Mouse (Mus musculus): Measurements from ENCODE around the gene Cdh22. TPM values are rescaled to one million over a fixed set of nuclear protein-coding genes. Genes with fewer than 3 reads are reported as not detected.
A peak's percentile ranks its signal among the peaks of the same experiment; 100 is the strongest.

Gene Cdh22
- under 1 TPM; 0.36 to 0.64 TPM for total RNA-seq (2021)
- long read RNA-seq, experiment 1, partial matches to known transcripts, result 0 of 3 reads
- long read RNA-seq, experiment 1, other reads (novel, unspliced or antisense), result 2 of 3 reads
- long read RNA-seq, experiment 2, partial matches to known transcripts, result 1 of 6 reads
- long read RNA-seq, experiment 2, other reads (novel, unspliced or antisense), result 2 of 6 reads

GRCm38 (mm10) chr2:165234613-165235291, at the start of gene Cdh22:
Gene Cdh22 (minus strand): TSS chr2:165234853.
- peak within 1 kb of the TSS; percentile 79 for H3K4me3 ChIP-seq
- H3K27ac ChIP-seq, result no peak within 1 kb of the TSS
- intact Hi-C loops (cut with DNase I), result loop anchor here (5.0 kb wide), 1 partner anchor 43 kb away; no protein-coding TSS in a partner anchor
- TF ChIP-seq CTCF (IDR thresholded peaks at IDR 0.05), result peak; percentile 41; the same call in 1 of the 2 replicates
- DNase-seq, result peak; percentile 56

GRCm38 (mm10) chr2:165284377-165284776, 49.7 kb upstream of the Cdh22 start:
- H3K4me3 ChIP-seq, result no peak overlapping the region
- DNase-seq, result no peak
- intact Hi-C loops (cut with DNase I), result no loop called here
- H3K27ac ChIP-seq, result no peak overlapping the region
- TF ChIP-seq CTCF (IDR thresholded peaks at IDR 0.05), result no peak

- H3K4me3 ChIP-seq, result no peak overlapping the region
- no peak for TF ChIP-seq CTCF (IDR thresholded peaks at IDR 0.05)
- DNase-seq, result no peak
- intact Hi-C loops (cut with DNase I), result no loop called here
- H3K27ac ChIP-seq, result no peak overlapping the region
Measured at GRCm38 (mm10) chr2:165283644-165284043, 49.0 kb upstream of the Cdh22 start.

DNA sequence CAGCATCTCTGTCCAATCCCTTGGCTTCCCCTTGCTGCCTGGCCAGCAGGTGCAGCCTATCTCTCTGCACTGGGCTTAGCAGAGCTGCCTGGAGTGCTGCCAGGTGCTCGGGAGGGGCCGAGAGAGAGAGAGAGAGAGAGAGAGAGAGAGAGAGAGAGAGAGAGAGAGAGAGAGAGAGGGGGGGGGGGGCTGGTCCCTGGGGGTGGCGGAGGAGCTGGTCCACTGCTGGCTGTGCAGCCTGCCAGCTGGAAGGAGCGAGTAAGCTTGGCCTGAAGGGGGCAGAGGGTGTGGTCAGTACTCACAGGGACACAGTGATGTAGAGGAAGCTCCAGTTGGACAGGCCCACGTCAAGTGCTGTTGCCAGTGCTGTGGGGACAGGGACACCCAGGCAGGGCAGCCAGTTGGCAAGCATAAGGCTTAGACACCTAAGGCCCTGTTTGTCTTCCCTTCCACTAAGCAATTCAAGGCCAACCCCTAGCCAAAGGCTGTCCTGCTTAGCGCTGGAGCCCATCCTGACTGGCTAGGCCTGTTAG, 47.2 kb upstream of the Cdh22 start:
- TF ChIP-seq CTCF (IDR thresholded peaks at IDR 0.05), result 0 out of 2 replicates have a peak, but pooled peaks have one; percentile 3
- intact Hi-C loops (cut with DNase I), result no loop called here
- DNase-seq, result peak; percentile 76
- Histone ChIP-seq H3K27ac (no peak overlapping the region), H3K4me3 (no peak overlapping the region)

- intact Hi-C loops (cut with DNase I), result loop anchor here (5.0 kb wide), 1 partner anchor 42 kb away; no protein-coding TSS in a partner anchor
- no peak for TF ChIP-seq CTCF (IDR thresholded peaks at IDR 0.05)
- H3K27ac ChIP-seq, result no peak overlapping the region
- no peak for DNase-seq
- no peak overlapping the region for H3K4me3 ChIP-seq
Measured at GRCm38 (mm10) chr2:165279351-165279750, 44.7 kb upstream of the Cdh22 start.

GRCm38 (mm10) chr2:165277188-165277740, 42.6 kb upstream of the Cdh22 start:
- Histone ChIP-seq H3K4me3 (no peak overlapping the region), H3K27ac (no peak overlapping the region)
- DNase-seq, result no peak
- intact Hi-C loops (cut with DNase I), result loop anchor here (5.0 kb wide), 1 partner anchor 40 kb away; no protein-coding TSS in a partner anchor
- no peak for TF ChIP-seq CTCF (IDR thresholded peaks at IDR 0.05)

DNA sequence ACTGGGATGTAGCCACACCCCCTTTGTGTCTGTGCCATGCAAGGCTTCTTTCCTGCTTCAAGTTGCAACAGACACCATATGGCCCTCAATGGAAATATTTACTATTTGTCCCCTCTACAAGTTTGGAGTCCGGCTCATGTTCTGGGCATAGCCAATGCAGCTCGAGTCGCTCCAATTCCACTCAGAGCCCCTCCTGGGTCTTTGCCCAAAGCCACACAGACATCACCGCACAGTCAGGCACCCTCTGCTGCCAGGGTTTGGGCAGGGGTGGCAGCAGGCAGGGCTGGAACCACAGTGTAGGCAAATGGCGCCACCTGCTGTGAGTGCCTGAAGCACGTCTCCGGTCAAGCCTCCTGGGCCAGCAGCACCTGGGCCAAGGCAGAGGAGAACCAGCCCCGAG, 41.2 kb upstream of the Cdh22 start:
- Histone ChIP-seq H3K27ac (no peak overlapping the region), H3K4me3 (no peak overlapping the region)
- TF ChIP-seq CTCF (IDR thresholded peaks at IDR 0.05), result peak; percentile 84
- intact Hi-C loops (cut with DNase I), result loop anchor here (1.0 to 5.0 kb wide), 2 partner anchors 39 to 201 kb away; no protein-coding TSS in a partner anchor
- peak; percentile 83 for DNase-seq

- H3K27ac ChIP-seq, result no peak overlapping the region
- no peak for DNase-seq
- intact Hi-C loops (cut with DNase I), result loop anchor here (5.0 kb wide), 1 partner anchor 38 kb away; no protein-coding TSS in a partner anchor
- no peak overlapping the region for H3K4me3 ChIP-seq
- no peak for TF ChIP-seq CTCF (IDR thresholded peaks at IDR 0.05)
Measured at GRCm38 (mm10) chr2:165275124-165275640, 40.5 kb upstream of the Cdh22 start.

- Histone ChIP-seq H3K27ac (no peak overlapping the region), H3K4me3 (no peak overlapping the region)
- intact Hi-C loops (cut with DNase I), result no loop called here
- DNase-seq, result no peak
- TF ChIP-seq CTCF (IDR thresholded peaks at IDR 0.05), result no peak
Measured at GRCm38 (mm10) chr2:165273589-165273988, 38.9 kb upstream of the Cdh22 start.

DNA sequence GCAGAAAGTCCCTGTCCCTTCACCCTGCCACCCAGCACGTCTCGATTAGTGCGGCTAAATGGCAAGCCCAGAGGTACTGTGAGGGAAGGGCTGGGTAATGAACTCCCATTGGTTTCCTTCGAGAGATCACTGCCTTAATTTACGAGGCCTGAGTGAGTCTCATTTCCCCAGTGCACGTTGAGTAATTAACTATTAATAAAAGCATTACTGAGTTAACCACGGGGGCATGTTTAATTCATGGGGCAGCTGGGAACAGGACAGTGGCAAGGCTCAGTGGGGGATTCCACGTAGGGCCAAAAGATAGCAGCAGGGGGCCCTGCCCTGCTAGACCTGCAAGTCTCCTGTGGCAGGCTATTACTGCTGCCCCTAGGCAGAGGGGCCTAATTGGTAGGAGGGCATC, 36.7 kb upstream of the Cdh22 start:
- no peak for DNase-seq
- no peak for TF ChIP-seq CTCF (IDR thresholded peaks at IDR 0.05)
- Histone ChIP-seq H3K4me3 (no peak overlapping the region), H3K27ac (no peak overlapping the region)
- intact Hi-C loops (cut with DNase I), result no loop called here

- intact Hi-C loops (cut with DNase I), result no loop called here
- DNase-seq, result no peak
- Histone ChIP-seq H3K4me3 (no peak overlapping the region), H3K27ac (no peak overlapping the region)
- no peak for TF ChIP-seq CTCF (IDR thresholded peaks at IDR 0.05)
Measured at GRCm38 (mm10) chr2:165270858-165271257, 36.2 kb upstream of the Cdh22 start.

- Histone ChIP-seq H3K27ac (no peak overlapping the region), H3K4me3 (no peak overlapping the region)
- no peak for DNase-seq
- no peak for TF ChIP-seq CTCF (IDR thresholded peaks at IDR 0.05)
- intact Hi-C loops (cut with DNase I), result no loop called here
Measured at GRCm38 (mm10) chr2:165266739-165267138, 32.1 kb upstream of the Cdh22 start.

- DNase-seq, result no peak
- Histone ChIP-seq H3K4me3 (no peak overlapping the region), H3K27ac (no peak overlapping the region)
- intact Hi-C loops (cut with DNase I), result no loop called here
- no peak for TF ChIP-seq CTCF (IDR thresholded peaks at IDR 0.05)
Measured at GRCm38 (mm10) chr2:165263861-165264260, 29.2 kb upstream of the Cdh22 start.

All from gastrocnemius, adult 2 months (tissue).